Mouse (Mus musculus) adrenal gland, postnatal 10 days (tissue): ENCODE results near the gene Iqgap3. TPM values are rescaled to one million over a fixed set of nuclear protein-coding genes. Genes with fewer than 3 reads are reported as not detected.

Source experiments
- DNase-seq: peaks from one replicate; pipeline ENCODE4 v3.0.0; 2021; ENCODE audit warnings: mixed read lengths
- total RNA-seq, 2 experiments: library from RNA; stranded (reverse); gene quantifications; 2 replicates each; pipeline ENCODE4 v1.2.3; 2021

Gene Iqgap3
- total RNA-seq, 2 experiments from 2014 or later, result 6.9 to 11.5 TPM

DNA sequence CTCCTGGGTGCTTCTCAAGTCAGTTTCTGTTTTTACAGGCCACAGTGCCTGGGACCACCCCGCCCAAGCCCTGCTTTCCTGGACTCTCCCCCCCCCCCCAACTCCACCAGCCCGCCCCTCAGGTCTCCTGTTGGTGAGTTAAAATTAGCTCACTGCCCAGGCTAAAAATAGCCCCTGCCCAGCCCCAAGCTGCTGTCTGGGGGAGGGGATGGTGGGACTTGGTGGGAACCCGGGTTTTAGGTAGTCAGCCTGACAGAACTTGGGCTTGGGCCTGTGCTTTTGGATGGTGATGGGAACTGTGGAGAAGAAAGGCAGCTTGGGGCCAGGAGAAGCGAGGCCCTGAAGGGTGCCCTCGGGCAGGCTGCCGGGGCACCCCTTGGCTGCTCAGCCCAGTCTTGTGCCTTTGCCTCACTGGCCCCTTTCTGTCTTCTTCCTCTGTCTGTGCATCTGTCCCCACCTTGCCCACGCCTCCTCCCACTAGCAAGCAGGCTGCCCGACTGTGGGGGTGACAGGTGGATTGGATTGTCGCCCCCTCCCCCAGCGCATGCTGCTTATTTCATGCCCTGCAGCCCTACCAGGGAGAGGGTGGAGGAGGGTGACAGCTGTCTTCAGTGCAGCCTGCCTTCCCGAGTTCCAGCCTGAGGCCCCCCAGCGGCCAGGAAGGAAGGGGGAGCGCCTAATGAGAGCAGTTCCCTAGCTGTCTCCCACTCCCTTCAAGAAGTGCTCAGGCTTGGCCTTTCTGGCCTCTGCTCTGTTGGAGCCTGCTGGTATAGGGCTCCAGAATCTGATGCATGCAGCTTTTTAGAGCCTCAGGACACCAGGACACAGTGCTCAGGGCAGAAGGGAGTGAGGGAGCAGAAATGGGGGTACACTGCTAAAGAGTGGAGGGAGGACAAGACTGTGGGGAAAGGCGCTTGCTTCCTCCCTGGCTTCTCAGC, 68.6 kb downstream of the Iqgap3 start:
- no peak for DNase-seq

DNA sequence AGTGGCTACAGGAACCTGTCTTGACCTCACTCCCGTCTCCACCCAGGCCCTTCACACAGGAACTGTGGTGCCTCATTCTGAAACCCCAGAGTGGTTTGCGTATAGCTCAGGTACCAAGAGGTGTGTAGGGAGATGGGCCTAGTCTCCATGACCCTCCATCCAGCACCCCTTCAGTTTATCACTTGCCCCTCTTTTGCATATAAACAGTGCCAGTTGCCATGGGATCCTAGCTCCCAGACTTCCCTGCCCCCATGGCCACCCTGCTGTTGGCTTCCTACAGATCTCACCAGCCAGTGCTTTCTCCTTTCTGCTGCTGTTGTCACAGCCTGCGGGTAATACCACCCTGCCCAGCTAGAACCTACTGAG, 69.2 kb downstream of the Iqgap3 start:
- no peak for DNase-seq

DNA sequence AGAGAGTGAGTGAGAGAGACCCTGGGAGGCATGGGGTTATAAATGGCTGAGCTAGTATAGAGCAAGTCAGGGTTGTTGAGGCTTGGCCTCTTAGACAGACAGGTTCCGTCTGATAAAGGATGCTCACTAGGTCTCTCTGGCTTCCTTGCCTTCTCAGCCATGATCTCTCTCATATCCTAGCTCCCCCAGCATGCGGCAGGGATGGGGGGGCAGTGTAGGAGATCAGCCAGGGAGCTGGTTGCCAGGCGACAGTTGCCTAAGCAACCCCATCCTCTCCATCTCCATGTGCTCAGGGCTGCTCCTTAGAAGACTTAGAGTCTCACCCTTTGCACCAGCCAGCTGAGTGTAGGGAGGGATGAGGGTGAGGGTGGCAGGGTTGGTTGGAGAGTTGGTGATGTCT, 70.3 kb downstream of the Iqgap3 start:
- DNase-seq, result no peak

DNA sequence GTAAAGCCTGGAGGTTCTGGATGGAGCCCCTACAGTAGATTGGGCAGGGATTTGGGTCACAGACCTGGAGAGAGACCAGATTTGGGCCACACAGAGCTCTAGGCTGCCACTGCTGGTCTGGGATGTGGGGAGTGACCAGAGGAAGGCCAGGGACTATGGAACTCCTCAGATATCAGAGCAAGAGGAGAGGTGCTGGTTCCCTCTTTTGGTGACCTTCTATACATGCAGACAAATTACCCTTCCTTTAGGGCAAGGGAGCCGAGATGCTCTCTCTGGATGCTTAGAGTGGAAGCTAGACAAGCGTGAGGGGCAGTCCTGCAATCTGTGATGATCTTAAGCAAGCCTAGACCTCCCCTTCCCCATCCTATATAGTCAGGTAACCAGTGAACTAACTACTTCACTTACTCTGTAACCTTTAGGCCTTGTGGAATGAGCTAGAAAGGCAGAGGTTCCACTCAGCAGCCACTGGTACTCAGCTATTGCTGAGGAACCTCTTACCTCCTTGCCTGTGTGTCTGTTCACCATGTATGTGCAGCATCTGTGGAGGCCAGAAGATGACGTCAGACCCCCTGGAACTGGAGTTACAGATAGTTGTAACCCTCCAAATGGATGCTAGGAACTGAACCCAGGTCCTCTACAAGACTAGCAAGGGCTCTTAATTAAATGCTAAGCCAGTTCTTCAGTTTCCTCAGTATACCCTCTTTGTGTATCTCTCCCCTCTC, 71.7 kb downstream of the Iqgap3 start:
- DNase-seq, result no peak

DNA sequence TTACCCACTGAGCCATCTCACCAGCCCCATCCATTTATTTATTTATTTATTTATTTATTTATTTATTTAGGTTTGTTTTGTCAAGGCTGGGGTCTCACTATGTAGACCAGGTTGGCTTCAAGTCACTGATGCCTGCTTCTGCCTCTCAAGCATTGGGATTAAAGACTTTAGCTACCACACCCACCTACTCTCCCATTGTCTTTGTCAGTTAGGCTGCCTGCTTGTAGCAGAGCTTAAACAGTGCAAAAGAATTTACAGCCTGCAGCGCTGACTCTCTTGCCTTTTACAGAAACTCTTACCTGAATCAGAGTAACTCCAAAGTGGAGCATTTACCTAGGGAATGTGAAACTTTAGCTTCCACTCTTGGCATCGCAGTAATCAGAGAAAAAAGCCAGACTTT, 72.5 kb downstream of the Iqgap3 start:
- DNase-seq, result no peak

DNA sequence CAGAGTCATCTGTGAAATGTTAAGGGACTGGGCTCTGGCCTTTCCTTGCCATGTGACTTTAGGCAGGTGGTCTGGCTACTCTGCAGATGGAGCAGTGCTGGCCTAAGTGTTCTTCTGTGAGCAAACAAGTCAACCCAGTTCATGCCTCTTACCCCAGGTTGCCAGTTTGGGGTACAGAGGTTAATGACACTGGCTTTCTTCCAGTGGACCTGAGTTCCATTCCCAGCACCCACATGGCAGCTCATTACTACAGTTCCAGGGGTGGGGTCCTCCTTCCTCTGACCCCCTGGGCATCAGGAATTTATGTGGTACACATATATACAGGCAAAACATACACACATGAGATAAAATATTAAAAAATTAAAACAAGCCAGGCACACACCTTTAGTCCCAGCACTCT, 75.0 kb downstream of the Iqgap3 start:
- DNase-seq, result no peak

DNA sequence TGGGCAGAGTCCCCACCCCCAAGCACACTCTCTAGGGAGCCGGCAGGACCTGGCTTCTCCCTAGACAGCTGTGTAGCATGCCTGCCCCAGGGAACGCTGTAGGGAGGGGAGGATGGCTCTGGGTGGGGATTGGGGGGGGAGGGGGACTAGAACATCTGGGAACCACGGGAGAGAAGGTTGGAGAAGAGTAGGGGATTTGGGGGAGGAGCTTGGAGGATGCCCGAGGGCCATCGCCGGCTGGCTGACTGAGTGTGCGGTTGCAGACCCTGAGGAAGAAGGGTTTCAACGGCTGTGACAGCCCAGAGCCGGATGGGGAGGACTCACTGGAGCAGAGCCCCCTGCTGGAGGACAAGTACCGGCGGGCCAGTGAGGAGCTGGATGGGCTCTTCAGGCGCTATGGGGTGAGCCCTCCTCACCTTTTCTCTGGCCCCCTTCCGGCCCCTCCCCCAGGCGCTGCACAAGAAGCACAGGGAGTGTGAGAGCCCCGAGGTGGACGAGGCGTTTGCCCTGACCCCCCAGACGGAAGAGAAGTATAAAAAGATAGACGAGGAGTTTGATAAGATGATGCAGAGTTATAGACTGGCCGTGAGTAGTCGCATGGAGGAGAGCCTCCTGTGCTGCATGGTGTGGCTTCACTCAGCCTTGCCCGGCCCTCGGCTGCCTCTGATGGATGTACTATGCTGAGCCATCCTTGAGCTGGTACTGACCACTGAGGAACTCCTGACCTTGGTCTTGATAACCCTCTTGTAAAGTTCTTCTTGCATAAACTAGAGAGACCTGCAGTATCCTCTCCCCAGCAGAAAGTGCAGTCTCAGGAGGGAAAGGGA, 76.2 kb downstream of the Iqgap3 start:
- DNase-seq, result peak; percentile 58

DNA sequence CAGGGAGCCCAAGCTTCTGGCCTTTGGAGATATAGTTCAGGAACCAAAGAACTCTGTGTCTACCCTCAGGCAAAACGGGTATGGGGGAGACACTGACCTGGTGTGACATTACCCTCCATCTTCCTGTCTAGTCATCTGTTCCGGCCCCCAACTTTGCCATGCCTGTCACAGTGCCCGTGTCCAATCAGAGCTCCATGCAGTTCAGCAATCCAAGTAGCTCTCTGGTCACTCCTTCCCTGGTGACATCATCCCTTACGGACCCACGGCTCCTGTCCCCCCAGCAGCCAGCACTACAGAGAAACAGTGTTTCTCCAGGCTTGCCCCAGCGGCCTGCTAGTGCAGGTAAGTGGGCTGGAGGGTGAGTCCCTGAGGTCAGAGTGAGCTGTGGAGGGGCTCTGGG, 77.2 kb downstream of the Iqgap3 start:
- DNase-seq, result no peak

DNA sequence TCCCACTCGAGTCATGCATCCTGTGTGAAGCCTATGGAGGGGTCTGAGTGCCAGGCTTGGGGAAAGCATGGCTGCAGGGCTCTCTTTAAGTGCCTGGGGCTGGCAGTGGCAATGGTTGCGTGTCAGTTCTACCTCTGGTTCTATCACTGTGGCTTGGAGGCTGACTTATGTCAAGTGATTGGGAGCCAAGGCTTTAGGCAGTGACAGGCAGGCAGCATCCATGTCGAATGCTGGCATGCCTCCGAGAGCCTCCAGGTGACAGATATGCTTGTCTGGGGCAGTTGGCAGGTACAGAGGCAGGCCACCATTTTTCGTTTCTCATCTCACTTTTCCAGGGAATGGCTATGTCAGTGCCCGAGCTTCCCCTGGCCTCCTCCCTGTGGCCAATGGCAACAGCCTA, 79.1 kb downstream of the Iqgap3 start:
- DNase-seq, result no peak

DNA sequence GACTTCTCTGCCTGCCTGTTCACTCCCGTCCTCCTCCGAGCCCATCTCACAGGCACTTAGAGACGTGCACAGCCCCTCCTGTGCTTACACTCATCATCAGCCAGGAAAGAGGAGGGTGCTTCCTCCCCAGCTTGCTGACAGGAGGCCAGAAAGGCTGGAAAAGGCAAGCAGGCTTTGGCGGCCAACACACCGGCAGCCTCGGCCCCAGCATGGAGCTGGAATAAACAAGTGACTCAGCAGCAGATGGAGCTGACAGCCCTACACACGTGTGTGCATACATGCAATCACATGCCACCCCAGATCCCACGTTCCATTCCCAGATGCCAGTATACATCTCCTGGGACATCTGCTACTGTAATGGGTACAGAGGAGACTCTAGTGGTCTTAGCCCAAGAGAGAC, 80.5 kb downstream of the Iqgap3 start:
- DNase-seq, result no peak

DNA sequence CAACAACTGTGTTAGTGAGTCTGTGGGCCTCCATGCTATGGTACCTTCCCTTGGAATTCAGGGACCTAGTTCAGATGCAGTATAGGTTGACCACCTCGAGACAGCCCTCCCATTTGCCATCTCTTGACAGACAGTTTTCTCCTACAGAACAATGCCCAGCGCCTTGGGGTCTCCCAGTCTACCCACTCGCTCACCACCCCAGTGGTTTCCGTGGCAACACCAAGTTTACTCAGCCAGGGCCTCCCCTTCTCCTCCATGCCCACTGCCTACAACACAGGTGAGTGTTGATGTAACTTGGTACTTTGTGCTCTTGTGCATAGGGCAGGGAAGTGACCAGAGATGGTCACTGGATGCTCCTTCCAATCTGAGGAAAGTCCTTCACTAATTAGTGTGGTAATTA, 81.0 kb downstream of the Iqgap3 start:
- no peak for DNase-seq

DNA sequence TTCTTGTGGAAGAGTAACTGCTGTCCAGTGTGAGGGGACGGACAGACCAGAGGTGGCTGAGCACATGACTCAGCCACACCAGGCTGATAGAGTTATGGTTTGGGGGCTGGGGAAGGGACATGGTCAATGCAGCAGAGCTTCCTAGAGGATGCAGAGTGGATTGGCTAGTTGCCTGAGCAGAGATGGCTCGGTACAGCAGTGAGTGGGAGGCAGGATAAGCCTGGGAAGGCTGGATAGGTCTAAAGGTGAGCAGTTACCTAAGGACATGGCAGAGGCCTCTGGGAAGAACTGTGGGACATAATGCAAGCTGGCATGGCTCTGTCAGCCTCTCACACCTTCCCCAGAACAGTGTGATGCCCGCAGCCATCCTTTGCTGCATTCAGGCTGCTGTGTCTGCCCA, 82.1 kb downstream of the Iqgap3 start:
- no peak for DNase-seq

DNA sequence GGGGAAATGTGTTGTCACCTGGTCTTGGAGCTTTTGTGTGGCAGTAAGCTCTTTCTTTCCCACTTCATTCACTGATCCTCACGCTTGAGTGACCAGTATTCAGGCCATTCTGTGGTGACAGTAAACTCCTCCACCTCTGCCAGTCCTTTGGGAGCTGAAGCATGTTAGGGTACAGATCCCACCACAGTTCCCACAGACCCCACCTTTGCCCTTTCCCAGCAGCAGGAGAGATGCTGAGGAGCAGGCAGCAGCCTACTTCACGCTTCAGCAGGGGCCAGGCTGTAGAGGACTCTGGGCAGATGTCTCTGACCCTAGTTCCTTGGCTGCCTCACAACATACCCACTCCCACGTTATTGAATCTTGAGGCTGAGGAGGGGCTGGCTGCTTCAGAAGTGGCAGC, 82.5 kb downstream of the Iqgap3 start:
- DNase-seq, result no peak

DNA sequence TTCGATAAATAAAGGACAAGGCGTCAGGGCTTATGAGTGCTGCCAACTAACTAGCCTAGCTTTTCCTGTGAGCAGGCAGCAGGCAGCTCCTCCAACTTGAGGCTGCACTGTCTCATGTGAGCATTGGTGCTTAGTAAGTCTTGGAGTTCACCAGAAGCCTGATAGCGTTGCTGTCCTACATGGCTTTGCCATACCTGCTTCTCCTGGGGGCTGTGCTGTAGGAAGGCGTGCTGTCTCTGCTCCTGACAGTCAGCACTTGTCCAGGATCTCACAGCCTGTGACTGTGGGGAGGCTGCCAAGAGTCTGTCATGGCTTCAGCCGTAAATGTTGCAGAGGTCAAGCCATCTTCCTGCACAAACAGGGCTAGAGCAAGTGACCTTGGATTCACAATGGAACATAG, 84.3 kb downstream of the Iqgap3 start:
- peak; percentile 70 for DNase-seq

DNA sequence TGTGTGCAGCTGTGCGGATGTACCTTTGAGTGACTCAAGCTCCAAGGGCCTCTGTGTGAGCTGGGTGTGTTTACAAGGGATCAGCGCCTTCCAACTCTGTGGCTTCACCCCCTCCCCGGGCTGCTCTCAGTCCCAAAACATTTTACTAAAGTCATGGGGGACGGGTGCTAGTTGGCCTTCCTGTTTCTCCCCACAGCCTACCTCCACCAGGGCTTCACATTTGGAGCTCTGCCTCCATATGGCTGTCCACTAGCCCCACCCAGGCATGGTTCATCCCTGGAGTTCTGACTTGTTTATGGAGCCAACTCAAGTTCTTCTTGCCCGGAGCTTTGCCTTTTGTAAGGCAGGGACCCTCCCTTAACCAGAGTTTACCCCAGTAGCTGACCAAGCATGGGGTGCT, 88.6 kb downstream of the Iqgap3 start:
- DNase-seq, result no peak

Other genes with a start within 250 kb of the Iqgap3 start
- 1 to 10 TPM in 1 of 2 experiments, under 1 TPM in 1; 0.61 to 1.1 TPM for gene Sh2d2a, start 235.2 kb upstream of the Iqgap3 start, total RNA-seq
- 10 to 100 TPM; 49.9 to 54.9 TPM for gene Prcc, start 196.4 kb upstream of the Iqgap3 start, total RNA-seq
- 100 to 1,000 TPM; 161 to 162 TPM for gene Hdgf, start 175.7 kb upstream of the Iqgap3 start, total RNA-seq
- 100 to 1,000 TPM; 104 to 123 TPM for gene Mrpl24, start 162.5 kb upstream of the Iqgap3 start, total RNA-seq
- gene Isg20l2, start 151.7 kb upstream of the Iqgap3 start, total RNA-seq, result 10 to 100 TPM; 22.9 to 24.3 TPM
- gene Rrnad1, start 151.3 kb upstream of the Iqgap3 start, total RNA-seq, result 10 to 100 TPM; 12.4 to 16.3 TPM
- gene Crabp2, start 133.3 kb upstream of the Iqgap3 start, total RNA-seq, result under 1 TPM; 0.48 to 0.76 TPM
- 10 to 100 TPM; 17.7 to 23.3 TPM for gene Nes, start 110.9 kb upstream of the Iqgap3 start, total RNA-seq
- gene Bcan, start 81.7 kb upstream of the Iqgap3 start, total RNA-seq, result 10 to 100 TPM; 18.7 to 20.0 TPM
- not detected for gene Hapln2, start 54.4 kb upstream of the Iqgap3 start, total RNA-seq
- 10 to 100 TPM; 12.1 to 12.4 TPM for gene Gpatch4, start 38.9 kb upstream of the Iqgap3 start, total RNA-seq
- 100 to 1,000 TPM; 140 to 150 TPM for gene Naxe, start 23.5 kb upstream of the Iqgap3 start, total RNA-seq
- not detected for gene Ttc24, start 3.7 kb upstream of the Iqgap3 start, total RNA-seq
- gene Mef2d, start 60.4 kb downstream of the Iqgap3 start, total RNA-seq, result 10 to 100 TPM; 85.7 to 86.6 TPM
- 1 to 10 TPM; 1.9 to 2.1 TPM for gene Rhbg, start 172.7 kb downstream of the Iqgap3 start, total RNA-seq
- gene Gm38392, start 205.2 kb downstream of the Iqgap3 start, total RNA-seq, result 1 to 10 TPM; 1.1 to 1.3 TPM
- 1 to 10 TPM; 7.9 to 8.3 TPM for gene Tsacc, start 215.0 kb downstream of the Iqgap3 start, total RNA-seq
- 100 to 1,000 TPM; 249 to 260 TPM for gene Cct3, start 215.1 kb downstream of the Iqgap3 start, total RNA-seq
- gene Glmp, start 243.1 kb downstream of the Iqgap3 start, total RNA-seq, result 100 to 1,000 TPM; 144 to 149 TPM